Comparison of ENCODE assay signal across 8 mouse cellular contexts in the genomic region with DNA sequence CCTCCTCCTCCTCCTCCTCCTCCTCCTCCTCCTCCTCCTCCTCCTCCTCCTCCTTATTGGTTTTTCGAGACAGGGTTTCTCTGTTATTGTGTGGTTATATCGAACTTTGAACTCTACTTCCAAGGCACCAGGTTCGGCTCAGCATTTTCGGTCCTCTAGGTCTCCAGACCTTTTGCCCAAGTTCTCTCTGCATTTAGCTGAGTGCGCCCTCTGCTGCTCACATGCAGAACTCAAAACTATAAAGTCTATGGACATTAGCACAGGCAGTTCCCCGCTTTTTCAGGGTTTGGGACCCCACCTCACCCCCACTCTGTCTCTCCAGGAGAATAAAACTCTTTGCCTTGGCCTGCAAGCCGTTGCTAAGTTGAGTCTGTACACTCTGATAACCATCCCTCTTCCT. TPM values are rescaled to one million over a fixed set of nuclear protein-coding genes. Genes with fewer than 3 reads are reported as not detected.
A peak's percentile ranks its signal among the peaks of the same experiment; 100 is the strongest.
DNase-seq lines count a peak whose midpoint lies in the region; ATAC-seq and TF ChIP-seq lines count a peak whose summit lies in the region.
"Had no signal": no experiment of that assay in that cellular context is flagged by ENCODE, and none has a peak within 500 bp of the region (broad histone marks: within the 10 kb centered on the region; RNA-seq: fewer than 3 reads in every experiment).

No protein-coding gene starts in this region.

- DNase-seq in midbrain, embryonic 11.5 days (ENCODE audit: low spot score, missing footprints) = peak; percentile 94
- peak; percentile 84 for DNase-seq in ZHBTc4 (ENCODE audit: low read depth, low spot score)
- DNase-seq in cerebellum, postnatal 36 days = peak; percentile 78 to 84
- peak; percentile 82 for DNase-seq in hindbrain, postnatal 0 days (ENCODE audit: low spot score)
- DNase-seq in limb, embryonic 14.5 days (ENCODE audit: low spot score) = peak; percentile 69
- peak; percentile 31 for DNase-seq in spleen, adult 12 weeks (ENCODE audit: low spot score)

- TF ChIP-seq CTCF in hindbrain, postnatal 0 days (IDR thresholded peaks at IDR 0.05; ENCODE audit: low read depth) = peak; percentile 81

- H3K9me3 ChIP-seq in midbrain, embryonic 11.5 days (ENCODE audit: control insufficient read depth, low read length) = no peaks in the 10 kb centered on the region; the same call in 1 of the 2 replicates
- no peaks in the 10 kb centered on the region for H3K9me3 ChIP-seq in midbrain, embryonic 16.5 days (replicated peaks; ENCODE audit: control insufficient read depth, low read length, poor library complexity, severe bottlenecking)
- H3K9me3 ChIP-seq in hindbrain, postnatal 0 days (ENCODE audit: low read length) = no peaks in the 10 kb centered on the region
- no peaks in the 10 kb centered on the region for H3K9me3 ChIP-seq in limb, embryonic 14.5 days (ENCODE audit: control insufficient read depth, low read length)

- no peak overlapping the region for H3K9ac ChIP-seq in midbrain, embryonic 11.5 days (ENCODE audit: low read length)
- H3K9ac ChIP-seq in midbrain, embryonic 16.5 days (ENCODE audit: low read depth, low read length) = no peak overlapping the region
- H3K9ac ChIP-seq in hindbrain, postnatal 0 days (replicated peaks; ENCODE audit: low read length) = no peak overlapping the region
- H3K9ac ChIP-seq in limb, embryonic 14.5 days (ENCODE audit: low read depth, low read length, severe bottlenecking) = no peak overlapping the region

- no peak overlapping the region for H3K4me2 ChIP-seq in midbrain, embryonic 11.5 days
- H3K4me2 ChIP-seq in midbrain, embryonic 16.5 days (ENCODE audit: low read length) = no peak overlapping the region
- no peak overlapping the region for H3K4me2 ChIP-seq in hindbrain, postnatal 0 days (ENCODE audit: low read depth, low read length)
- no peak overlapping the region for H3K4me2 ChIP-seq in limb, embryonic 14.5 days (replicated peaks; ENCODE audit: low read depth, low read length, severe bottlenecking)

- no peak for TF ChIP-seq POLR2A in limb, embryonic 14.5 days (IDR thresholded peaks at IDR 0.05; ENCODE audit: borderline replicate concordance, extremely low read depth, insufficient read depth, insufficient read length)

- WGBS in midbrain, embryonic 11.5 days = 24% methylated on average over 6 of the region's 7 CpGs
- WGBS in midbrain, embryonic 16.5 days = 23% methylated on average over 6 of the region's 7 CpGs
- 23% methylated on average over 6 of the region's 7 CpGs for WGBS in hindbrain, postnatal 0 days
- 19% methylated on average over 6 of the region's 7 CpGs for WGBS in limb, embryonic 14.5 days

- no peaks in the 10 kb centered on the region for H3K4me1 ChIP-seq in midbrain, embryonic 11.5 days (ENCODE audit: control insufficient read depth, insufficient read depth, low read length)
- no peaks in the 10 kb centered on the region for H3K4me1 ChIP-seq in midbrain, embryonic 16.5 days (ENCODE audit: control insufficient read depth, insufficient read depth, low read length)
- no peaks in the 10 kb centered on the region for H3K4me1 ChIP-seq in hindbrain, postnatal 0 days (ENCODE audit: insufficient read depth, low read length)
- H3K4me1 ChIP-seq in limb, embryonic 14.5 days (ENCODE audit: control insufficient read depth, insufficient read depth, low read length) = no peaks in the 10 kb centered on the region

- ATAC-seq in midbrain, embryonic 11.5 days (ENCODE audit: low FRiP score) = no peak
- ATAC-seq in midbrain, embryonic 16.5 days = no peak
- ATAC-seq in hindbrain, postnatal 0 days = no peak
- no peak for ATAC-seq in limb, embryonic 14.5 days (ENCODE audit: low FRiP score, low read depth)

- H3K36me3 ChIP-seq in midbrain, embryonic 11.5 days (ENCODE audit: control insufficient read depth, insufficient read depth, low read length) = no peaks in the 10 kb centered on the region
- H3K36me3 ChIP-seq in midbrain, embryonic 16.5 days (ENCODE audit: control insufficient read depth, insufficient read depth, low read length) = no peaks in the 10 kb centered on the region
- H3K36me3 ChIP-seq in hindbrain, postnatal 0 days (ENCODE audit: insufficient read depth, low read length) = no peaks in the 10 kb centered on the region
- no peaks in the 10 kb centered on the region for H3K36me3 ChIP-seq in limb, embryonic 14.5 days (ENCODE audit: control insufficient read depth, insufficient read depth, low read length)

- H3K27ac ChIP-seq in midbrain, embryonic 11.5 days (ENCODE audit: low read depth, low read length) = no peak overlapping the region
- no peak overlapping the region for H3K27ac ChIP-seq in midbrain, embryonic 16.5 days (ENCODE audit: low read length)
- no peak overlapping the region for H3K27ac ChIP-seq in hindbrain, postnatal 0 days
- no peak overlapping the region for H3K27ac ChIP-seq in limb, embryonic 14.5 days (replicated peaks; ENCODE audit: low read depth, low read length)

- no peak overlapping the region for H3K4me3 ChIP-seq in midbrain, embryonic 11.5 days (ENCODE audit: low read depth, low read length)
- no peak overlapping the region for H3K4me3 ChIP-seq in midbrain, embryonic 16.5 days (ENCODE audit: low read depth, low read length)
- no peak overlapping the region for H3K4me3 ChIP-seq in hindbrain, postnatal 0 days (ENCODE audit: low read length)
- no peak overlapping the region for H3K4me3 ChIP-seq in limb, embryonic 14.5 days (replicated peaks; ENCODE audit: low read length)

- no peaks in the 10 kb centered on the region; the same call in 1 of the 2 replicates for H3K27me3 ChIP-seq in midbrain, embryonic 11.5 days (ENCODE audit: control insufficient read depth, insufficient read depth, low read length)
- H3K27me3 ChIP-seq in midbrain, embryonic 16.5 days (ENCODE audit: control insufficient read depth, insufficient read depth, low read depth, low read length) = no peaks in the 10 kb centered on the region
- no peaks in the 10 kb centered on the region for H3K27me3 ChIP-seq in hindbrain, postnatal 0 days (ENCODE audit: insufficient read depth, low read length)
- no peaks in the 10 kb centered on the region for H3K27me3 ChIP-seq in limb, embryonic 14.5 days (ENCODE audit: control insufficient read depth, insufficient read depth, low read length)

RNA-seq across cellular contexts. Expression of gene Rab11fip5, which starts 17.4 kb away (rescaled TPM):
- polyA plus RNA-seq in midbrain, embryonic 11.5 days (2014; fragmentation: Nextera tagmentation; extraction: Ambion mirVana) = 4.2 and 4.7 TPM in 2 replicates
- 20.2 and 21.1 TPM in 2 replicates for polyA plus RNA-seq in midbrain, embryonic 16.5 days (2015; fragmentation: Nextera tagmentation; extraction: Ambion mirVana)
- 62.6 and 66.5 TPM in 2 replicates for total RNA-seq in hindbrain, postnatal 0 days (2014; rRNA removed)
- 23.4 and 26.7 TPM in 2 replicates for polyA plus RNA-seq in hindbrain, postnatal 0 days (2015; fragmentation: Nextera tagmentation; extraction: Ambion mirVana)
- polyA plus RNA-seq in limb, embryonic 14.5 days (2012; rRNA removed) = 16.9 and 20.4 TPM in 2 replicates
- polyA plus RNA-seq in limb, embryonic 14.5 days (2014; fragmentation: Nextera tagmentation; extraction: Ambion mirVana) = 15.9 and 16.8 TPM in 2 replicates

RNA-seq across cellular contexts. Expression of gene Noto, which starts 31.9 kb away (rescaled TPM):
- not detected in 2 replicates for polyA plus RNA-seq in midbrain, embryonic 11.5 days (2014; fragmentation: Nextera tagmentation; extraction: Ambion mirVana)
- not detected in 2 replicates for polyA plus RNA-seq in midbrain, embryonic 16.5 days (2015; fragmentation: Nextera tagmentation; extraction: Ambion mirVana)
- total RNA-seq in hindbrain, postnatal 0 days (2014; rRNA removed) = not detected in 2 replicates
- polyA plus RNA-seq in hindbrain, postnatal 0 days (2015; fragmentation: Nextera tagmentation; extraction: Ambion mirVana) = not detected in 2 replicates
- not detected in 2 replicates for polyA plus RNA-seq in limb, embryonic 14.5 days (2012; rRNA removed)
- polyA plus RNA-seq in limb, embryonic 14.5 days (2014; fragmentation: Nextera tagmentation; extraction: Ambion mirVana) = not detected in 2 replicates
- polyA plus RNA-seq: heart, embryonic 16.5 days had no signal

RNA-seq across cellular contexts. Expression of gene Smyd5, which starts 40.0 kb away (rescaled TPM):
- polyA plus RNA-seq in midbrain, embryonic 11.5 days (2014; fragmentation: Nextera tagmentation; extraction: Ambion mirVana) = 52.1 and 52.6 TPM in 2 replicates
- 73.3 and 78.2 TPM in 2 replicates for polyA plus RNA-seq in midbrain, embryonic 16.5 days (2015; fragmentation: Nextera tagmentation; extraction: Ambion mirVana)
- total RNA-seq in hindbrain, postnatal 0 days (2014; rRNA removed) = 68.0 and 69.1 TPM in 2 replicates
- 57.2 and 59.7 TPM in 2 replicates for polyA plus RNA-seq in hindbrain, postnatal 0 days (2015; fragmentation: Nextera tagmentation; extraction: Ambion mirVana)
- polyA plus RNA-seq in limb, embryonic 14.5 days (2012; rRNA removed) = 69.5 and 76.0 TPM in 2 replicates
- 40.2 and 45.4 TPM in 2 replicates for polyA plus RNA-seq in limb, embryonic 14.5 days (2014; fragmentation: Nextera tagmentation; extraction: Ambion mirVana)

RNA-seq across cellular contexts. Expression of gene Sfxn5, which starts 58.6 kb away (rescaled TPM):
- 5.7 and 6.2 TPM in 2 replicates for polyA plus RNA-seq in midbrain, embryonic 11.5 days (2014; fragmentation: Nextera tagmentation; extraction: Ambion mirVana)
- 27.6 and 41.3 TPM in 2 replicates for polyA plus RNA-seq in midbrain, embryonic 16.5 days (2015; fragmentation: Nextera tagmentation; extraction: Ambion mirVana)
- 144 and 151 TPM in 2 replicates for total RNA-seq in hindbrain, postnatal 0 days (2014; rRNA removed)
- polyA plus RNA-seq in hindbrain, postnatal 0 days (2015; fragmentation: Nextera tagmentation; extraction: Ambion mirVana) = 108 and 115 TPM in 2 replicates
- 5.8 and 7.4 TPM in 2 replicates for polyA plus RNA-seq in limb, embryonic 14.5 days (2012; rRNA removed)
- polyA plus RNA-seq in limb, embryonic 14.5 days (2014; fragmentation: Nextera tagmentation; extraction: Ambion mirVana) = 6.6 and 9.3 TPM in 2 replicates

RNA-seq across cellular contexts. Expression of gene Cct7, which starts 59.5 kb away (rescaled TPM):
- 666 and 672 TPM in 2 replicates for polyA plus RNA-seq in midbrain, embryonic 11.5 days (2014; fragmentation: Nextera tagmentation; extraction: Ambion mirVana)
- 573 and 593 TPM in 2 replicates for polyA plus RNA-seq in midbrain, embryonic 16.5 days (2015; fragmentation: Nextera tagmentation; extraction: Ambion mirVana)
- 169 and 174 TPM in 2 replicates for total RNA-seq in hindbrain, postnatal 0 days (2014; rRNA removed)
- 463 and 487 TPM in 2 replicates for polyA plus RNA-seq in hindbrain, postnatal 0 days (2015; fragmentation: Nextera tagmentation; extraction: Ambion mirVana)
- polyA plus RNA-seq in limb, embryonic 14.5 days (2012; rRNA removed) = 203 and 247 TPM in 2 replicates
- polyA plus RNA-seq in limb, embryonic 14.5 days (2014; fragmentation: Nextera tagmentation; extraction: Ambion mirVana) = 416 and 417 TPM in 2 replicates

Comparison
In these comparisons a context has a peak if more than half of its experiments do, and no peak if none do; other contexts are left out.
1. DNase-seq: peak in every context shown above with its lines; median percentile 94 in midbrain, embryonic 11.5 days; 84 in ZHBTc4; 82 in hindbrain, postnatal 0 days; 81 in cerebellum, postnatal 36 days; 69 in limb, embryonic 14.5 days; 31 in spleen, adult 12 weeks.